Mouse (Mus musculus): Measurements from ENCODE around the gene Clec18a.
"Not testable (repeated sequence)": the region's sequence is repeated elsewhere in the genome, so short reads cannot be mapped to it uniquely, and the experiment has no call there.

Gene Clec18a

GRCm38 (mm10) chr8:111092326-111092725 is at the start of gene Clec18a:
Gene Clec18a, minus strand, starts transcription at chr8:111092426.
- not testable (repeated sequence) for DNase-seq (ENCODE audit: low spot score)

GRCm38 (mm10) chr8:111130756-111131155 is 38.5 kb upstream of the Clec18a start:
- no peak for DNase-seq (ENCODE audit: low spot score)

- DNase-seq (ENCODE audit: low spot score), result no peak
Observed at GRCm38 (mm10) chr8:111119481-111119880, 27.3 kb upstream of the Clec18a start.

GRCm38 (mm10) chr8:111114891-111115290 is 22.7 kb upstream of the Clec18a start:
- DNase-seq (ENCODE audit: low spot score), result no peak

GRCm38 (mm10) chr8:111094719-111095302 is 2.6 kb upstream of the Clec18a start:
- DNase-seq (ENCODE audit: low spot score), result not testable (repeated sequence)

- DNase-seq (ENCODE audit: low spot score), result peak; percentile 88
Observed at GRCm38 (mm10) chr8:111093865-111094718, 1.9 kb upstream of the Clec18a start, which contains the start of gene Pdpr. Gene Pdpr, plus strand, starts transcription at chr8:111094630.

- DNase-seq (ENCODE audit: low spot score), result no peak
Observed at GRCm38 (mm10) chr8:111091706-111092105, 520 bp downstream of the Clec18a start.

GRCm38 (mm10) chr8:111090126-111090525 is 2.1 kb downstream of the Clec18a start:
- DNase-seq (ENCODE audit: low spot score), result peak; percentile 25

- not testable (repeated sequence) for DNase-seq (ENCODE audit: low spot score)
Observed at GRCm38 (mm10) chr8:111083936-111084335, 8.3 kb downstream of the Clec18a start.

GRCm38 (mm10) chr8:111081580-111082258 is 10.5 kb downstream of the Clec18a start:
- DNase-seq (ENCODE audit: low spot score), result no peak

- DNase-seq (ENCODE audit: low spot score), result no peak
Observed at GRCm38 (mm10) chr8:111079861-111080271, 12.4 kb downstream of the Clec18a start.

- DNase-seq (ENCODE audit: low spot score), result no peak
Observed at GRCm38 (mm10) chr8:111079461-111079860, 12.8 kb downstream of the Clec18a start.

GRCm38 (mm10) chr8:111075926-111076325 is 16.3 kb downstream of the Clec18a start:
- DNase-seq (ENCODE audit: low spot score), result no peak

GRCm38 (mm10) chr8:111068660-111069059 is 23.6 kb downstream of the Clec18a start:
- DNase-seq (ENCODE audit: low spot score), result not testable (repeated sequence)

GRCm38 (mm10) chr8:111067439-111067838 is 24.8 kb downstream of the Clec18a start:
- DNase-seq (ENCODE audit: low spot score), result no peak

GRCm38 (mm10) chr8:111066308-111066707 is 25.9 kb downstream of the Clec18a start:
- no peak for DNase-seq (ENCODE audit: low spot score)

GRCm38 (mm10) chr8:111062893-111063292 is 29.3 kb downstream of the Clec18a start:
- no peak for DNase-seq (ENCODE audit: low spot score)

- DNase-seq (ENCODE audit: low spot score), result peak; percentile 63
Observed at GRCm38 (mm10) chr8:111062072-111062757, 30.0 kb downstream of the Clec18a start.

- no peak for DNase-seq (ENCODE audit: low spot score)
Observed at GRCm38 (mm10) chr8:111061688-111062071, 30.5 kb downstream of the Clec18a start.

GRCm38 (mm10) chr8:111058946-111059572 is 33.2 kb downstream of the Clec18a start:
- DNase-seq (ENCODE audit: low spot score), result no peak

GRCm38 (mm10) chr8:111056691-111057293 is 35.4 kb downstream of the Clec18a start:
- DNase-seq (ENCODE audit: low spot score), result peak; percentile 29

Measured in ovary, adult 18-20 months (tissue).